Mouse (Mus musculus) olfactory bulb, adult 2 months (tissue): ENCODE measurements around the gene Rmi1.

Experiments used
- CTCF ChIP-seq: fragments of 200-500 bp; IDR thresholded peaks from 2 replicates; pipeline ENCODE4 v1.5.1; 2012; ENCODE audit warnings: low read depth, mild to moderate bottlenecking, low read length, moderate library complexity; ENCODE audit not compliant: insufficient read depth
- POLR2A ChIP-seq: fragments of 200-500 bp; IDR thresholded peaks from 2 replicates; pipeline ENCODE4 v1.6.1; 2012; ENCODE audit warnings: mild to moderate bottlenecking, low read depth, low read length, moderate library complexity; ENCODE audit not compliant: insufficient read depth

DNA sequence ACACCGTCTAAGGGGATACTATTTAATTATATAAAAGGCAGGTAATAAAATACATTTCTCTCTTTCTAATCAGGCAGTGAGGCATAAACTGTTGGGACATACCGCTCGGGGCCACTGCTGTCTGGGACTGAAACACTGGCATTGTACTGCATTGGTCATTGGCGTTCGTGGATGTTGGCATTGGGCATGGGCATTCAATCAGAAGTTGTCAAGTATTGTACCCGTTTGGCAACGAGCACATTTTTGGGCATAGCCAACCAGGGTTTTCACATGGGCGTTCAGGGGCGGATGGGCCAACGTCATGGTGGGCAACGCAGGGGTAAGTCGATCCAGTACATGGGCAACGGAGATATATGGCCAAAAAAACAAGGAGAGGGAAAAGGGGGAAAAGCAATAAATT is 4.4 kb upstream of the Rmi1 start:
- TF ChIP-seq CTCF (no peak), POLR2A (no peak)
